Mouse (Mus musculus) ovary, postnatal 10 days (tissue): ENCODE measurements around the gene Gm10031.
"Not testable (repeated sequence)": the region's sequence is repeated elsewhere in the genome, so short reads cannot be mapped to it uniquely, and the experiment has no call there.

Experiments used
- DNase-seq: peaks from one replicate; pipeline ENCODE4 v3.0.0; 2022; ENCODE audit warnings: low spot score

Gene Gm10031

GRCm38 (mm10) chr1:156523842-156524241 lies at the start of gene Gm10031:
TSS of gene Gm10031 (plus strand) at chr1:156524012.
- not testable (repeated sequence) for DNase-seq

GRCm38 (mm10) chr1:156474854-156475253 lies 49.0 kb upstream of the Gm10031 start:
- DNase-seq, result no peak

GRCm38 (mm10) chr1:156476016-156476415 lies 47.8 kb upstream of the Gm10031 start:
- DNase-seq, result no peak

GRCm38 (mm10) chr1:156476535-156476934 lies 47.3 kb upstream of the Gm10031 start:
- DNase-seq, result no peak

GRCm38 (mm10) chr1:156481826-156482225 lies 42.0 kb upstream of the Gm10031 start:
- DNase-seq, result no peak

GRCm38 (mm10) chr1:156487498-156487897 lies 36.3 kb upstream of the Gm10031 start:
- DNase-seq, result no peak

- DNase-seq, result no peak
These were observed 35.8 kb upstream of the Gm10031 start for GRCm38 (mm10) chr1:156488031-156488430.

- DNase-seq, result no peak
These were observed 32.5 kb upstream of the Gm10031 start for GRCm38 (mm10) chr1:156491226-156491796.

- DNase-seq, result no peak
These were observed 28.8 kb upstream of the Gm10031 start for GRCm38 (mm10) chr1:156495025-156495424.

GRCm38 (mm10) chr1:156496910-156497309 lies 26.9 kb upstream of the Gm10031 start:
- DNase-seq, result no peak

- DNase-seq, result no peak
These were observed 18.8 kb upstream of the Gm10031 start for GRCm38 (mm10) chr1:156504945-156505523.

GRCm38 (mm10) chr1:156505901-156506300 lies 17.9 kb upstream of the Gm10031 start:
- DNase-seq, result no peak

GRCm38 (mm10) chr1:156507753-156508152 lies 16.1 kb upstream of the Gm10031 start:
- DNase-seq, result no peak

- DNase-seq, result no peak
These were observed 3.6 kb upstream of the Gm10031 start for GRCm38 (mm10) chr1:156520136-156520780.

GRCm38 (mm10) chr1:156521796-156522517 lies 1.9 kb upstream of the Gm10031 start:
- no peak for DNase-seq

- not testable (repeated sequence) for DNase-seq
These were observed 8.8 kb downstream of the Gm10031 start for GRCm38 (mm10) chr1:156532476-156533175.

GRCm38 (mm10) chr1:156533483-156533882 lies 9.7 kb downstream of the Gm10031 start:
- no peak for DNase-seq

GRCm38 (mm10) chr1:156533911-156534310 lies 10.1 kb downstream of the Gm10031 start:
- DNase-seq, result no peak

- no peak for DNase-seq
These were observed 13.2 kb downstream of the Gm10031 start for GRCm38 (mm10) chr1:156537031-156537430.

- DNase-seq, result no peak
These were observed 13.9 kb downstream of the Gm10031 start for GRCm38 (mm10) chr1:156537701-156538100.

GRCm38 (mm10) chr1:156538382-156538781 lies 14.6 kb downstream of the Gm10031 start:
- DNase-seq, result no peak
